Mouse (Mus musculus) embryonic fibroblast, embryonic 13.5 days (primary cell): ENCODE measurements at regions not wholly inside any gene's neighbourhood (a gene's known extent, or its start where the extent isn't known, plus 50 kb on each side); places are given as distances from the start of the nearest gene placed in this dataset.

Experiments used
- CTCF ChIP-seq: IDR thresholded peaks from 2 replicates; pipeline ENCODE4 v1.5.1; 2011; ENCODE audit warnings: mild to moderate bottlenecking, control low read depth, low read length, moderate library complexity, borderline replicate concordance; ENCODE audit not compliant: insufficient read depth
- POLR2A ChIP-seq: IDR thresholded peaks from 2 replicates; pipeline ENCODE4 v1.6.1; 2011; ENCODE audit warnings: low read depth, mild to moderate bottlenecking, control low read depth, low read length, moderate library complexity

- no peak for TF ChIP-seq CTCF
- TF ChIP-seq POLR2A = no peak
Measured at GRCm38 (mm10) chr9:14194748-14195147, 80.1 kb upstream of the Sesn3 start.
